ENCODE assay signal across 18 mouse cellular contexts in genomic region chr13:94307531-94307930, GRCm38 (mm10). TPM values are rescaled to one million over a fixed set of nuclear protein-coding genes. Genes with fewer than 3 reads are reported as not detected.
DNase-seq lines count a peak whose midpoint lies in the region; ATAC-seq and TF ChIP-seq lines count a peak whose summit lies in the region.
"Had no signal": no experiment of that assay in that cellular context is flagged by ENCODE, and none has a peak within 500 bp of the region (broad histone marks: within the 10 kb centered on the region; RNA-seq: fewer than 3 reads in every experiment).

No protein-coding gene starts in this region.

- H3K9me3 ChIP-seq in forebrain, embryonic 13.5 days (replicated peaks): no peaks in the 10 kb centered on the region
- no peaks in the 10 kb centered on the region for H3K9me3 ChIP-seq in forebrain, embryonic 14.5 days (replicated peaks; ENCODE audit: control insufficient read depth, low read length)
- H3K9me3 ChIP-seq in intestine, embryonic 14.5 days (ENCODE audit: control insufficient read depth, low read length): no peaks in the 10 kb centered on the region
- no peaks in the 10 kb centered on the region for H3K9me3 ChIP-seq in intestine, embryonic 15.5 days
- no peaks in the 10 kb centered on the region for H3K9me3 ChIP-seq in stomach, embryonic 14.5 days (ENCODE audit: control insufficient read depth, low read depth, low read length)
- H3K9me3 ChIP-seq in stomach, postnatal 0 days (ENCODE audit: control insufficient read depth, low read length): no peaks in the 10 kb centered on the region
- H3K9me3 ChIP-seq: limb, embryonic 15.5 days had no signal

- no peaks in the 10 kb centered on the region; the same call in 1 of the 2 replicates for H3K27me3 ChIP-seq in forebrain, embryonic 13.5 days
- H3K27me3 ChIP-seq in forebrain, embryonic 14.5 days (replicated peaks; ENCODE audit: control insufficient read depth, insufficient read depth, low read length): no peaks in the 10 kb centered on the region
- no peaks in the 10 kb centered on the region for H3K27me3 ChIP-seq in intestine, embryonic 14.5 days (replicated peaks; ENCODE audit: control insufficient read depth, insufficient read depth, low read length)
- no peaks in the 10 kb centered on the region for H3K27me3 ChIP-seq in intestine, embryonic 15.5 days (replicated peaks)
- no peaks in the 10 kb centered on the region for H3K27me3 ChIP-seq in stomach, embryonic 14.5 days (ENCODE audit: control insufficient read depth, insufficient read depth, low read length)
- H3K27me3 ChIP-seq in stomach, postnatal 0 days (ENCODE audit: control insufficient read depth, insufficient read depth, low read length): no peaks in the 10 kb centered on the region
- H3K27me3 ChIP-seq: CH12.LX; limb, embryonic 15.5 days had no signal

- H3K4me3 ChIP-seq in forebrain, embryonic 13.5 days: no peak overlapping the region
- H3K4me3 ChIP-seq in forebrain, embryonic 14.5 days (ENCODE audit: low read depth, low read length): no peak overlapping the region
- no peak overlapping the region for H3K4me3 ChIP-seq in intestine, embryonic 14.5 days (ENCODE audit: low read depth, low read length)
- H3K4me3 ChIP-seq in intestine, embryonic 15.5 days (replicated peaks): no peak overlapping the region
- no peak overlapping the region for H3K4me3 ChIP-seq in stomach, embryonic 14.5 days (ENCODE audit: low read depth, low read length)
- H3K4me3 ChIP-seq in stomach, postnatal 0 days (ENCODE audit: low read depth, low read length): no peak overlapping the region
- H3K4me3 ChIP-seq: heart, adult 2 months had no signal

- H3K4me1 ChIP-seq in forebrain, embryonic 13.5 days: peaks cover 12% of the 10 kb centered on the region
- peaks cover 2% of the 10 kb centered on the region; the same call in 1 of the 2 replicates for H3K4me1 ChIP-seq in forebrain, embryonic 14.5 days (ENCODE audit: control insufficient read depth, insufficient read depth, low read length)
- 0 out of 2 replicates have a peak, but pooled peaks cover 8% of the 10 kb centered on the region for H3K4me1 ChIP-seq in intestine, embryonic 14.5 days (replicated peaks; ENCODE audit: control insufficient read depth, insufficient read depth, low read length)
- no peaks in the 10 kb centered on the region; the same call in 1 of the 2 replicates for H3K4me1 ChIP-seq in intestine, embryonic 15.5 days (replicated peaks)
- H3K4me1 ChIP-seq in stomach, embryonic 14.5 days (ENCODE audit: control insufficient read depth, insufficient read depth, low read length): 0 out of 2 replicates have a peak, but pooled peaks cover 6% of the 10 kb centered on the region
- no peaks in the 10 kb centered on the region; the same call in 1 of the 2 replicates for H3K4me1 ChIP-seq in stomach, postnatal 0 days (replicated peaks; ENCODE audit: control insufficient read depth, insufficient read depth)

- no peak for DNase-seq in forebrain, embryonic 14.5 days (ENCODE audit: low spot score)
- no peak for DNase-seq in intestine, embryonic 14.5 days (ENCODE audit: low spot score)
- no peak for DNase-seq in stomach, postnatal 0 days (ENCODE audit: low spot score)
- no peak for DNase-seq in adrenal gland, adult 2 months
- no peak for DNase-seq in gastrocnemius, postnatal 10 days
- DNase-seq: cerebellum, postnatal 10 days; forebrain, postnatal 0 days; gastrocnemius, adult 2 months; heart, adult 2 months; kidney, adult 9 months; kidney, postnatal 36 days; midbrain, embryonic 14.5 days had no signal

- WGBS in forebrain, embryonic 13.5 days: 90% methylated on average over 7 of the region's 7 CpGs
- WGBS in forebrain, embryonic 14.5 days: 90% methylated on average over 7 of the region's 7 CpGs
- 93% methylated on average over 7 of the region's 7 CpGs for WGBS in intestine, embryonic 14.5 days
- 87% methylated on average over 7 of the region's 7 CpGs for WGBS in intestine, embryonic 15.5 days
- WGBS in stomach, embryonic 14.5 days: 85% methylated on average over 7 of the region's 7 CpGs
- 83% methylated on average over 7 of the region's 7 CpGs for WGBS in stomach, postnatal 0 days

- ATAC-seq in forebrain, embryonic 13.5 days: no peak
- ATAC-seq in forebrain, embryonic 14.5 days: no peak
- no peak for ATAC-seq in intestine, embryonic 14.5 days (replicated peaks; ENCODE audit: low FRiP score, low TSS enrichment, low read depth)
- no peak for ATAC-seq in intestine, embryonic 15.5 days
- ATAC-seq in stomach, embryonic 14.5 days (ENCODE audit: insufficient number of reproducible peaks, insufficient read depth, low FRiP score, low read depth): no peak
- ATAC-seq in stomach, postnatal 0 days (ENCODE audit: low FRiP score, low TSS enrichment): no peak

- no peaks in the 10 kb centered on the region for H3K36me3 ChIP-seq in forebrain, embryonic 13.5 days (ENCODE audit: poor library complexity, severe bottlenecking)
- H3K36me3 ChIP-seq in forebrain, embryonic 14.5 days (ENCODE audit: control insufficient read depth, insufficient read depth, low read length): no peaks in the 10 kb centered on the region
- H3K36me3 ChIP-seq in intestine, embryonic 14.5 days (ENCODE audit: control insufficient read depth, insufficient read depth, low read length): no peaks in the 10 kb centered on the region
- H3K36me3 ChIP-seq in intestine, embryonic 15.5 days: no peaks in the 10 kb centered on the region
- no peaks in the 10 kb centered on the region for H3K36me3 ChIP-seq in stomach, embryonic 14.5 days (ENCODE audit: control insufficient read depth, insufficient read depth, low read length)
- H3K36me3 ChIP-seq in stomach, postnatal 0 days (ENCODE audit: control insufficient read depth, insufficient read depth, low read length): no peaks in the 10 kb centered on the region
- H3K36me3 ChIP-seq: limb, embryonic 15.5 days had no signal

- H3K27ac ChIP-seq in forebrain, embryonic 13.5 days: no peak overlapping the region
- H3K27ac ChIP-seq in forebrain, embryonic 14.5 days (ENCODE audit: low read depth, low read length): no peak overlapping the region
- no peak overlapping the region for H3K27ac ChIP-seq in intestine, embryonic 14.5 days (ENCODE audit: low read depth)
- no peak overlapping the region for H3K27ac ChIP-seq in intestine, embryonic 15.5 days
- no peak overlapping the region for H3K27ac ChIP-seq in stomach, embryonic 14.5 days (ENCODE audit: low read length)
- no peak overlapping the region for H3K27ac ChIP-seq in stomach, postnatal 0 days (replicated peaks)
- H3K27ac ChIP-seq: gastrocnemius, adult 2 months; heart, adult 2 months; limb, embryonic 15.5 days; macrophage had no signal

- no peak for TF ChIP-seq EP300 in stomach, postnatal 0 days (optimal IDR thresholded peaks at IDR 0.05)

- TF ChIP-seq CTCF in stomach, postnatal 0 days (IDR thresholded peaks at IDR 0.05; ENCODE audit: low read depth): no peak

- peak overlapping the region; percentile 50; the same call in 1 of the 2 replicates for H3K4me2 ChIP-seq in forebrain, embryonic 13.5 days
- H3K4me2 ChIP-seq in forebrain, embryonic 14.5 days (ENCODE audit: low read length): no peak overlapping the region
- peak overlapping the region; percentile 58 for H3K4me2 ChIP-seq in intestine, embryonic 14.5 days (ENCODE audit: low read length)
- no peak overlapping the region for H3K4me2 ChIP-seq in intestine, embryonic 15.5 days (replicated peaks)
- 0 out of 2 replicates have a peak overlapping the region, but pooled peaks have one; percentile 13 for H3K4me2 ChIP-seq in stomach, embryonic 14.5 days (replicated peaks; ENCODE audit: low read depth, low read length)
- no peak overlapping the region for H3K4me2 ChIP-seq in stomach, postnatal 0 days (replicated peaks; ENCODE audit: low read depth)

- H3K9ac ChIP-seq in forebrain, embryonic 13.5 days: no peak overlapping the region
- H3K9ac ChIP-seq in forebrain, embryonic 14.5 days (ENCODE audit: low read length): no peak overlapping the region
- H3K9ac ChIP-seq in intestine, embryonic 14.5 days (ENCODE audit: low read length): no peak overlapping the region
- H3K9ac ChIP-seq in intestine, embryonic 15.5 days: no peak overlapping the region
- no peak overlapping the region for H3K9ac ChIP-seq in stomach, embryonic 14.5 days (replicated peaks; ENCODE audit: low read depth, low read length)
- H3K9ac ChIP-seq in stomach, postnatal 0 days (ENCODE audit: low read length): no peak overlapping the region
- H3K9ac ChIP-seq: forebrain, postnatal 0 days had no signal

RNA-seq across cellular contexts. Expression of gene Scamp1, which starts 21.9 kb away (rescaled TPM):
- 65.2 and 75.6 TPM in 2 replicates for polyA plus RNA-seq in forebrain, embryonic 13.5 days (2015; fragmentation: Nextera tagmentation; extraction: Ambion mirVana)
- polyA plus RNA-seq in forebrain, embryonic 14.5 days (2014; fragmentation: Nextera tagmentation; extraction: Ambion mirVana): 58.5 and 85.3 TPM in 2 replicates
- 29.2 and 30.2 TPM in 2 replicates for polyA plus RNA-seq in intestine, embryonic 14.5 days (2014; fragmentation: Nextera tagmentation; extraction: Ambion mirVana)
- polyA plus RNA-seq in intestine, embryonic 15.5 days (2015; fragmentation: Nextera tagmentation; extraction: Ambion mirVana): 29.1 and 29.3 TPM in 2 replicates
- 36.5 and 39.1 TPM in 2 replicates for polyA plus RNA-seq in stomach, embryonic 14.5 days (2014; fragmentation: Nextera tagmentation; extraction: Ambion mirVana)
- polyA plus RNA-seq in stomach, postnatal 0 days (2015; fragmentation: Nextera tagmentation; extraction: Ambion mirVana): 33.8 and 34.7 TPM in 2 replicates
- 10 to 100 TPM; 59.4 to 75.8 TPM for total RNA-seq in adrenal gland, adult 2 months (2021)
- polyA plus RNA-seq in adrenal gland, adult 2 months (2012; rRNA removed): 15.0 and 18.2 TPM in 2 replicates
- total RNA-seq in gastrocnemius, postnatal 10 days (2021): 10 to 100 TPM; 19.0 to 22.5 TPM
- total RNA-seq: CH12.LX had no signal

RNA-seq across cellular contexts. Expression of gene Ap3b1, which starts 51.2 kb away (rescaled TPM):
- polyA plus RNA-seq in forebrain, embryonic 13.5 days (2015; fragmentation: Nextera tagmentation; extraction: Ambion mirVana): 29.9 and 32.5 TPM in 2 replicates
- polyA plus RNA-seq in forebrain, embryonic 14.5 days (2014; fragmentation: Nextera tagmentation; extraction: Ambion mirVana): 24.2 and 30.4 TPM in 2 replicates
- 51.2 and 52.5 TPM in 2 replicates for polyA plus RNA-seq in intestine, embryonic 14.5 days (2014; fragmentation: Nextera tagmentation; extraction: Ambion mirVana)
- polyA plus RNA-seq in intestine, embryonic 15.5 days (2015; fragmentation: Nextera tagmentation; extraction: Ambion mirVana): 48.7 and 52.2 TPM in 2 replicates
- 48.5 and 50.0 TPM in 2 replicates for polyA plus RNA-seq in stomach, embryonic 14.5 days (2014; fragmentation: Nextera tagmentation; extraction: Ambion mirVana)
- polyA plus RNA-seq in stomach, postnatal 0 days (2015; fragmentation: Nextera tagmentation; extraction: Ambion mirVana): 29.5 and 30.3 TPM in 2 replicates
- 10 to 100 TPM; 40.5 to 55.6 TPM for total RNA-seq in adrenal gland, adult 2 months (2021)
- 8.7 and 11.5 TPM in 2 replicates for polyA plus RNA-seq in adrenal gland, adult 2 months (2012; rRNA removed)
- 10 to 100 TPM; 23.3 to 23.4 TPM for total RNA-seq in gastrocnemius, postnatal 10 days (2021)

Comparison
In these comparisons a context has a peak if more than half of its experiments do, and no peak if none do; other contexts are left out.
1. H3K4me2 ChIP-seq: peak in forebrain, embryonic 13.5 days (single experiment), intestine, embryonic 14.5 days (single experiment) and stomach, embryonic 14.5 days (single experiment); none in forebrain, embryonic 14.5 days (single experiment), intestine, embryonic 15.5 days (single experiment) and stomach, postnatal 0 days (single experiment).